Mouse (Mus musculus): ENCODE results near the gene Pcgf2. TPM values are rescaled to one million over a fixed set of nuclear protein-coding genes. Genes with fewer than 3 reads are reported as not detected.

The Pcgf2 gene
- total and polyA plus RNA-seq, 3 experiments: 0.99 to 19.5 (median 5.6) TPM

GRCm38 (mm10) chr11:97718281-97718860, 18.1 kb upstream of the Pcgf2 start:
- Histone ChIP-seq H3K27me3 (replicated peaks) (no peaks in the 10 kb centered on the region), H3K79me2 (replicated peaks; ENCODE audit: control insufficient read depth, extremely low read depth, insufficient read depth, poor library complexity, severe bottlenecking) (no peaks in the 10 kb centered on the region), H3K27ac (ENCODE audit: insufficient read depth, low read depth) (peak overlapping the region; percentile 98), H3K4me2 (ENCODE audit: insufficient read depth, low read depth, poor library complexity, severe bottlenecking) (peak overlapping the region; percentile 64), H3K36me3 (replicated peaks in 1 of 2; ENCODE audit: control insufficient read depth in 1 of 2, insufficient read depth in 1 of 2, low read length in 1 of 2) (peaks cover 51 to 86% of the 10 kb centered on the region in 2 experiments), H3K4me3 (replicated peaks in 1 of 3; ENCODE audit: low read depth in 2 of 3, low read length in 2 of 3, poor library complexity in 1 of 3) (peak overlapping the region in 2 of 3 experiments; percentile 16 to 22), H3K9ac (ENCODE audit: insufficient read depth, low read depth) (peak overlapping the region; percentile 69), H3K4me1 (ENCODE audit: control insufficient read depth in 1 of 2, insufficient read depth in 2 of 2) (peaks cover 19 to 51% of the 10 kb centered on the region in 2 experiments), H3K9me3 (replicated peaks; ENCODE audit: low read length) (peaks cover 19% of the 10 kb centered on the region)
- dilution Hi-C loops (cut with MboI; ENCODE audit: extremely low pct_ligation_motif_present, extremely low pct_unique_long_range_greater_than_20kb, low sequenced_read_pairs) (no loop called here), in situ Hi-C loops (cut with MboI; ENCODE audit: low pct_ligation_motif_present, low pct_unique_long_range_greater_than_20kb, low sequenced_read_pairs) (no loop called here)
- TF ChIP-seq USF2 (conservative IDR thresholded peaks at IDR 0.05; ENCODE audit: low read depth, low read length) (no peak), UBTF (IDR thresholded peaks at IDR 0.05; ENCODE audit: low read depth, low read length) (no peak), SMC3 (IDR thresholded peaks at IDR 0.05; ENCODE audit: low read depth, low read length) (no peak), IRF4 (IDR thresholded peaks at IDR 0.05; ENCODE audit: low read depth, low read length) (peak; percentile 94), TCF12 (IDR thresholded peaks at IDR 0.05; ENCODE audit: low read depth, low read length) (peak; percentile 83), EP300 (IDR thresholded peaks at IDR 0.05; ENCODE audit: low read length) (peak; percentile 89), RAD21 (IDR thresholded peaks at IDR 0.05; ENCODE audit: low read depth, low read length) (no peak), MXI1 (IDR thresholded peaks at IDR 0.05; ENCODE audit: low read depth, low read length) (peak; percentile 62), CHD2 (IDR thresholded peaks at IDR 0.05; ENCODE audit: low read length) (peak; percentile 58), MAX (IDR thresholded peaks at IDR 0.05; ENCODE audit: low read length) (peak; percentile 88), ELF1 (IDR thresholded peaks at IDR 0.05; ENCODE audit: low read depth, low read length) (peak; percentile 47; the same call in 1 of the 2 replicates), ZNF384 (IDR thresholded peaks at IDR 0.05; ENCODE audit: low read depth, low read length) (no peak), TBP (conservative IDR thresholded peaks at IDR 0.05; ENCODE audit: low read depth, low read length) (peak; percentile 73), POLR2A (IDR thresholded peaks at IDR 0.05; ENCODE audit: low read depth, low read length) (peak; percentile 79), MAZ (IDR thresholded peaks at IDR 0.05; ENCODE audit: low read depth, low read length) (peak; percentile 65; the same call in 1 of the 2 replicates), CHD1 (IDR thresholded peaks at IDR 0.05; ENCODE audit: low read depth, low read length) (no peak), ETS1 (conservative IDR thresholded peaks at IDR 0.05; ENCODE audit: low read depth, low read length) (peak; percentile 51; the same call in 1 of the 2 replicates), MYC (IDR thresholded peaks at IDR 0.05; ENCODE audit: low read depth, low read length) (peak; percentile 90), MEF2A (IDR thresholded peaks at IDR 0.05; ENCODE audit: borderline replicate concordance, low read depth, low read length) (peak; percentile 41; the same call in 1 of the 2 replicates), HCFC1 (IDR thresholded peaks at IDR 0.05; ENCODE audit: low read depth, low read length) (peak; percentile 48), BHLHE40 (IDR thresholded peaks at IDR 0.05; ENCODE audit: low read depth, low read length) (peak; percentile 91), ZC3H11A (IDR thresholded peaks at IDR 0.05; ENCODE audit: low read depth, low read length) (no peak), NRF1 (IDR thresholded peaks at IDR 0.05; ENCODE audit: low read depth, low read length) (peak; percentile 26; the same call in 1 of the 2 replicates), KAT2A (IDR thresholded peaks at IDR 0.05; ENCODE audit: insufficient replicate concordance, low read length) (no peak), JUN (IDR thresholded peaks at IDR 0.05; ENCODE audit: insufficient read depth, low read depth, low read length) (peak; percentile 45)
- peak; percentile 88 for DNase-seq (ENCODE audit: extremely low read depth)

All from CH12.LX (cell line).